Mouse (Mus musculus) testis, adult 2 months (tissue): ENCODE results near the gene Ift46.

Source experiments
- CTCF ChIP-seq: fragments of 200-500 bp; IDR thresholded peaks from 2 replicates; pipeline ENCODE4 v1.5.1; 2012; ENCODE audit warnings: low read depth, mild to moderate bottlenecking, inconsistent platforms, low read length, moderate library complexity; ENCODE audit not compliant: control insufficient read depth, insufficient read depth, insufficient replicate concordance
- POLR2A ChIP-seq: fragments of 200-500 bp; IDR thresholded peaks from 2 replicates; pipeline ENCODE4 v1.6.1; 2012; ENCODE audit warnings: low read depth, mild to moderate bottlenecking, inconsistent platforms, low read length, moderate library complexity; ENCODE audit not compliant: control insufficient read depth

- TF ChIP-seq POLR2A: no peak
- no peak for TF ChIP-seq CTCF
These were observed 49.8 kb downstream of the Ift46 start for GRCm38 (mm10) chr9:44817522-44817921.
